ENCODE assay signal across 2 mouse cellular contexts in genomic region chr16:38379493-38379892, GRCm38 (mm10).
A peak's percentile ranks its signal among the peaks of the same experiment; 100 is the strongest.
TF ChIP-seq lines count a peak whose summit lies in the region.

No protein-coding gene starts in this region.

TF ChIP-seq in CH12.LX, 34 proteins besides CTCF, POLR2A, EP300 and RAD21 (continued from another document):
- no peak for TF ChIP-seq MYC (IDR thresholded peaks at IDR 0.05; ENCODE audit: low read depth, low read length)
- no peak for TF ChIP-seq ZNF384 (IDR thresholded peaks at IDR 0.05; ENCODE audit: low read depth, low read length)
- TF ChIP-seq JUND (conservative IDR thresholded peaks at IDR 0.05; ENCODE audit: low read depth, low read length) = no peak
- no peak for TF ChIP-seq IRF4 (IDR thresholded peaks at IDR 0.05; ENCODE audit: low read depth, low read length)
- peak; percentile 51; the same call in 1 of the 2 replicates for TF ChIP-seq CHD1 (IDR thresholded peaks at IDR 0.05; ENCODE audit: low read depth, low read length)
- TF ChIP-seq HCFC1 (IDR thresholded peaks at IDR 0.05; ENCODE audit: low read depth, low read length) = no peak
- no peak for TF ChIP-seq ETS1 (conservative IDR thresholded peaks at IDR 0.05; ENCODE audit: low read depth, low read length)
- TF ChIP-seq MAX (IDR thresholded peaks at IDR 0.05; ENCODE audit: low read length) = no peak
- TF ChIP-seq NRF1 (IDR thresholded peaks at IDR 0.05; ENCODE audit: low read depth, low read length) = no peak
- TF ChIP-seq CHD2 (IDR thresholded peaks at IDR 0.05; ENCODE audit: low read length) = no peak
- TF ChIP-seq KAT2A (IDR thresholded peaks at IDR 0.05; ENCODE audit: insufficient replicate concordance, low read length) = no peak
- no peak for TF ChIP-seq ZC3H11A (IDR thresholded peaks at IDR 0.05; ENCODE audit: low read depth, low read length)
- no peak for TF ChIP-seq E2F4 (IDR thresholded peaks at IDR 0.05; ENCODE audit: insufficient replicate concordance, low read depth, low read length)
- TF ChIP-seq SIN3A (IDR thresholded peaks at IDR 0.05; ENCODE audit: low read length) = 0 out of 2 replicates have a peak, but pooled peaks have one; percentile 0
- TF ChIP-seq SMC3 (IDR thresholded peaks at IDR 0.05; ENCODE audit: low read depth, low read length) = no peak

TF ChIP-seq in myocyte, 11 proteins besides CTCF, POLR2A, EP300 and RAD21 (continued from another document):
- peak in 1 of 3 experiments; percentile 10 for TF ChIP-seq MYOD1 (IDR thresholded peaks at IDR 0.05; ENCODE audit: control insufficient read depth in 1 of 3, insufficient read length in 2 of 3, low read depth in 2 of 3)
